Mouse (Mus musculus): ENCODE measurements around the gene Taar6.

DNA sequence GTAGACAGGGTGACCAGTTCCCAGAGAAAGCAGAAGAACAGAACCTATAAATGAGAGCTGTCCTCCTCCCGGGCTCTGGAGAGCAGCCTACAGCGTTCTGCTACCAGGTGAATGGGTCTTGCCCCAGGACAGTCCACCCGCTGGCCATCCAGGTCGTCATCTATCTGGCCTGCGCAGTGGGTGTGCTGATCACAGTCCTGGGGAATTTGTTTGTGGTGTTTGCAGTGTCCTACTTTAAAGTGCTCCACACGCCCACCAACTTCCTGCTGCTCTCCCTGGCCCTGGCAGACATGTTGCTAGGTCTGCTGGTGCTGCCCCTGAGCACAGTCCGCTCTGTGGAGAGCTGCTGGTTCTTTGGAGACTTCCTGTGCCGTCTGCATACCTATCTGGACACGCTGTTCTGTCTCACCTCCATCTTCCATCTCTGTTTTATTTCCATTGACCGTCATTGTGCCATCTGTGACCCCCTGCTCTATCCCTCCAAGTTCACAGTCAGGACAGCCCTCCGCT lies 14.7 kb downstream of the Taar6 start, which contains the start of gene Taar5:
- TF ChIP-seq POLR2A (IDR thresholded peaks at IDR 0.05; ENCODE audit: control insufficient read depth in 1 of 2, insufficient read depth in 1 of 2, low read depth in 1 of 2, low read length in 2 of 2, poor library complexity in 1 of 2) (no peak), MXI1 (IDR thresholded peaks at IDR 0.05; ENCODE audit: low read depth, low read length) (no peak), CTCF (IDR thresholded peaks at IDR 0.05 in 2 of 3, conservative IDR thresholded peaks at IDR 0.05 in 1 of 3; ENCODE audit: control insufficient read depth in 1 of 3, insufficient read depth in 1 of 3, low read depth in 2 of 3, low read length in 3 of 3, poor library complexity in 1 of 3, severe bottlenecking in 1 of 3) (no peak), EP300 (IDR thresholded peaks at IDR 0.05; ENCODE audit: low read depth in 1 of 2, low read length in 2 of 2) (no peak)
